Mouse (Mus musculus): ENCODE data around the gene Nedd9.

GRCm38 (mm10) chr13:41447209-41447608, 40.0 kb downstream of the Nedd9 start:
- TF ChIP-seq CTCF (IDR thresholded peaks at IDR 0.05; ENCODE audit: low read depth, low read length) (no peak), POLR2A (IDR thresholded peaks at IDR 0.05; ENCODE audit: insufficient read depth, low read length) (no peak), EP300 (IDR thresholded peaks at IDR 0.05; ENCODE audit: insufficient read depth, low read depth, low read length) (no peak)

All from ES-Bruce4 (cell line).